In genomic region chr3:131207846-131208245, GRCm38 (mm10) we compare ENCODE assay signal across 16 mouse cellular contexts.
A peak's percentile ranks its signal among the peaks of the same experiment; 100 is the strongest.
DNase-seq lines count a peak whose midpoint lies in the region; ATAC-seq lines count a peak whose summit lies in the region.
"Had no signal": no experiment of that assay in that cellular context is flagged by ENCODE, and none has a peak within 500 bp of the region (broad histone marks: within the 10 kb centered on the region; RNA-seq: fewer than 3 reads in every experiment).

No protein-coding gene starts in this region.

- WGBS in hindbrain, embryonic 10.5 days = 78% methylated on average over 5 of the region's 5 CpGs
- 75% methylated on average over 5 of the region's 5 CpGs for WGBS in hindbrain, embryonic 16.5 days

- H3K27ac ChIP-seq in hindbrain, embryonic 10.5 days = peak overlapping the region; percentile 62; the same call in 1 of the 2 replicates
- no peak overlapping the region for H3K27ac ChIP-seq in hindbrain, embryonic 16.5 days (ENCODE audit: low read depth, low read length)
- H3K27ac ChIP-seq: gastrocnemius, adult 2 months; heart, embryonic 10.5 days; hindbrain, embryonic 14.5 days; left cerebral cortex, adult 2 months; limb, embryonic 15.5 days; lung, embryonic 15.5 days had no signal

- no peak overlapping the region for H3K4me3 ChIP-seq in hindbrain, embryonic 10.5 days
- no peak overlapping the region for H3K4me3 ChIP-seq in hindbrain, embryonic 16.5 days (ENCODE audit: low read length)
- H3K4me3 ChIP-seq: gastrocnemius, adult 2 months; heart, embryonic 10.5 days; left cerebral cortex, adult 2 months; limb, embryonic 15.5 days; lung, embryonic 15.5 days had no signal

- no peak for ATAC-seq in hindbrain, embryonic 16.5 days

- no peaks in the 10 kb centered on the region for H3K9me3 ChIP-seq in hindbrain, embryonic 10.5 days
- no peaks in the 10 kb centered on the region for H3K9me3 ChIP-seq in hindbrain, embryonic 16.5 days (ENCODE audit: control insufficient read depth, low read length)
- H3K9me3 ChIP-seq: heart, embryonic 10.5 days; limb, embryonic 15.5 days; lung, embryonic 15.5 days had no signal

- H3K9ac ChIP-seq in hindbrain, embryonic 16.5 days (ENCODE audit: low read depth, low read length) = no peak overlapping the region
- H3K9ac ChIP-seq: hindbrain, embryonic 14.5 days; limb, embryonic 15.5 days; lung, embryonic 15.5 days had no signal

- H3K36me3 ChIP-seq in hindbrain, embryonic 10.5 days = peaks cover 23% of the 10 kb centered on the region; the same call in 1 of the 2 replicates
- no peaks in the 10 kb centered on the region for H3K36me3 ChIP-seq in hindbrain, embryonic 16.5 days (ENCODE audit: control insufficient read depth, insufficient read depth, low read length)
- H3K36me3 ChIP-seq: limb, embryonic 15.5 days; lung, embryonic 15.5 days had no signal

- no peaks in the 10 kb centered on the region for H3K27me3 ChIP-seq in hindbrain, embryonic 10.5 days (ENCODE audit: insufficient read depth, poor library complexity, severe bottlenecking)
- H3K27me3 ChIP-seq in hindbrain, embryonic 16.5 days (replicated peaks; ENCODE audit: control insufficient read depth, insufficient read depth, low read length) = no peaks in the 10 kb centered on the region
- H3K27me3 ChIP-seq: limb, embryonic 15.5 days; lung, embryonic 15.5 days had no signal

- no peak for DNase-seq in hindbrain, embryonic 10.5 days (ENCODE audit: low spot score)
- DNase-seq in CD8-positive naive resting alpha-beta T cell, adult 2 months (ENCODE audit: low read depth in 2 of 2, low spot score in 2 of 2) = peak; percentile 39 to 40
- DNase-seq in induced T-regulatory cell, adult 2 months (ENCODE audit: low read depth) = peak; percentile 73
- peak; percentile 57 for DNase-seq in thymus, postnatal 14 days
- no peak for DNase-seq in adrenal gland, adult 8-10 months
- DNase-seq in left cerebral cortex, adult 9 months (ENCODE audit: low spot score in 2 of 2) = no peak
- DNase-seq: adrenal gland, adult 2 months; cerebellum, adult 9-11 months; gastrocnemius, adult 2 months; kidney, adult 8-10 months had no signal

- no peak overlapping the region for H3K4me2 ChIP-seq in hindbrain, embryonic 16.5 days (ENCODE audit: low read length)
- H3K4me2 ChIP-seq: hindbrain, embryonic 14.5 days; limb, embryonic 15.5 days; lung, embryonic 15.5 days had no signal

- H3K4me1 ChIP-seq in hindbrain, embryonic 10.5 days (replicated peaks) = peaks cover 18% of the 10 kb centered on the region
- no peaks in the 10 kb centered on the region for H3K4me1 ChIP-seq in hindbrain, embryonic 16.5 days (ENCODE audit: control insufficient read depth, insufficient read depth, low read depth, low read length)
- H3K4me1 ChIP-seq: lung, embryonic 15.5 days had no signal

Comparison
In these comparisons a context has a peak if more than half of its experiments do, and no peak if none do; other contexts are left out.
1. DNase-seq: peak in CD8-positive naive resting alpha-beta T cell, adult 2 months (2 of 2), induced T-regulatory cell, adult 2 months (single experiment) and thymus, postnatal 14 days (single experiment); none in hindbrain, embryonic 10.5 days (single experiment), adrenal gland, adult 8-10 months (single experiment) and left cerebral cortex, adult 9 months (0 of 2).